Mouse (Mus musculus) MEL (cell line): ENCODE data around the gene Aqp11. TPM values are rescaled to one million over a fixed set of nuclear protein-coding genes. Genes with fewer than 3 reads are reported as not detected.

Experiments
- DNase-seq: peaks from one replicate; pipeline ENCODE4 v3.0.0; 2011; ENCODE audit warnings: low read depth, low spot score
- H3K27ac ChIP-seq: 2 replicates; pipeline ENCODE4 v1.5.1; 2012; ENCODE audit warnings: low read depth, mild to moderate bottlenecking, control low read depth, low read length, moderate library complexity; ENCODE audit not compliant: control insufficient read depth
- H3K27me3 ChIP-seq, 2 experiments: fragments of 150-350 bp in 1 of 2; sonication (generic) in 1 of 2; 2 replicates each; pipeline ENCODE4 v1.6.1; 2012; ENCODE audit warnings: low read length in 2 of 2, mild to moderate bottlenecking in 2 of 2, improper control_type of control experiment in 1 of 2, moderate library complexity in 1 of 2; ENCODE audit not compliant: insufficient read depth in 2 of 2, control insufficient read depth in 1 of 2
- H3K36me3 ChIP-seq, 2 experiments: 2 replicates each; pipeline ENCODE4 v1.6.1; 2012 to 2014; ENCODE audit warnings: low read length in 2 of 2, improper control_type of control experiment in 1 of 2, inconsistent platforms in 1 of 2, mild to moderate bottlenecking in 1 of 2; ENCODE audit not compliant: insufficient read depth in 2 of 2, control insufficient read depth in 1 of 2
- H3K4me1 ChIP-seq, 2 experiments: fragments of 150-350 bp in 1 of 2; sonication (generic) in 1 of 2; 2 replicates each; pipeline ENCODE4 v1.6.1; 2012; ENCODE audit warnings: low read length in 2 of 2, improper control_type of control experiment in 1 of 2, mild to moderate bottlenecking in 1 of 2; ENCODE audit not compliant: insufficient read depth in 2 of 2, control insufficient read depth in 1 of 2
- H3K4me3 ChIP-seq, 2 experiments: fragments of 150-350 bp in 1 of 2; sonication (generic) in 1 of 2; 2 replicates each; pipeline ENCODE4 v1.5.1; 2012; ENCODE audit warnings: low read depth in 2 of 2, low read length in 2 of 2, mild to moderate bottlenecking in 2 of 2, moderate library complexity in 2 of 2, control low read depth in 1 of 2, improper control_type of control experiment in 1 of 2; ENCODE audit not compliant: control insufficient read depth in 1 of 2, insufficient read depth in 1 of 2
- H3K79me2 ChIP-seq: 2 replicates; pipeline ENCODE4 v1.6.1; 2012; ENCODE audit warnings: mild to moderate bottlenecking, low read length, moderate library complexity; ENCODE audit not compliant: control insufficient read depth, poor library complexity, insufficient read depth
- H3K9ac ChIP-seq: 2 replicates; pipeline ENCODE4 v1.6.1; 2012; ENCODE audit warnings: low read depth, mild to moderate bottlenecking, control low read depth, low read length, moderate library complexity; ENCODE audit not compliant: control insufficient read depth, poor library complexity, severe bottlenecking
- H3K9me3 ChIP-seq: fragments of 150-350 bp; sonication (generic); replicated peaks from 2 replicates; pipeline ENCODE4 v1.6.1; 2012; ENCODE audit warnings: mild to moderate bottlenecking, low read length, improper control_type of control experiment, moderate library complexity; ENCODE audit not compliant: insufficient read depth
- BHLHE40 ChIP-seq: IDR thresholded peaks from 2 replicates; pipeline ENCODE4 v1.6.1; 2012; ENCODE audit warnings: low read depth, mild to moderate bottlenecking, inconsistent platforms, low read length, improper control_type of control experiment, borderline replicate concordance
- CHD1 ChIP-seq: IDR thresholded peaks from 2 replicates; pipeline ENCODE4 v1.6.1; 2012; ENCODE audit warnings: low read depth, mild to moderate bottlenecking, inconsistent platforms, low read length, improper control_type of control experiment
- CHD2 ChIP-seq: IDR thresholded peaks from 2 replicates; pipeline ENCODE4 v1.6.1; 2011; ENCODE audit warnings: low read length, improper control_type of control experiment
- CTCF ChIP-seq, 3 experiments: IDR thresholded peaks in 2 of 3; conservative IDR thresholded peaks in 1 of 3; 2 replicates each; pipeline ENCODE4 v1.5.1; 2011 to 2012; ENCODE audit warnings: low read length in 3 of 3, low read depth in 2 of 3, mild to moderate bottlenecking in 2 of 3, improper control_type of control experiment in 1 of 3, inconsistent platforms in 1 of 3, mixed read lengths in 1 of 3, moderate library complexity in 1 of 3; ENCODE audit not compliant: control insufficient read depth in 1 of 3, insufficient read depth in 1 of 3, poor library complexity in 1 of 3, severe bottlenecking in 1 of 3
- E2F4 ChIP-seq: IDR thresholded peaks from 2 replicates; pipeline ENCODE4 v1.6.1; 2011; ENCODE audit warnings: low read depth, low read length, improper control_type of control experiment, borderline replicate concordance
- ELF1 ChIP-seq: IDR thresholded peaks from 2 replicates; pipeline ENCODE4 v1.6.1; 2014; ENCODE audit warnings: low read depth, mild to moderate bottlenecking, inconsistent platforms, low read length, improper control_type of control experiment, moderate library complexity
- EP300 ChIP-seq, 2 experiments: IDR thresholded peaks; 2 replicates each; pipeline ENCODE4 v1.6.1; 2011; ENCODE audit warnings: improper control_type of control experiment in 2 of 2, low read length in 2 of 2, low read depth in 1 of 2, mild to moderate bottlenecking in 1 of 2
- HCFC1 ChIP-seq: IDR thresholded peaks from 2 replicates; pipeline ENCODE4 v1.6.1; 2012; ENCODE audit warnings: low read depth, mild to moderate bottlenecking, inconsistent platforms, low read length, improper control_type of control experiment, moderate library complexity
- KAT2A ChIP-seq: conservative IDR thresholded peaks from 2 replicates; pipeline ENCODE4 v1.6.1; 2012; ENCODE audit warnings: low read depth, low read length, improper control_type of control experiment, inconsistent platforms
- MAFK ChIP-seq: IDR thresholded peaks from 2 replicates; pipeline ENCODE4 v1.6.1; 2011; ENCODE audit warnings: low read depth, mild to moderate bottlenecking, low read length, improper control_type of control experiment, borderline replicate concordance
- MAX ChIP-seq: IDR thresholded peaks from 2 replicates; pipeline ENCODE4 v1.6.1; 2011; ENCODE audit warnings: low read length, improper control_type of control experiment
- MXI1 ChIP-seq: IDR thresholded peaks from 2 replicates; pipeline ENCODE4 v1.6.1; 2011; ENCODE audit warnings: mild to moderate bottlenecking, low read depth, low read length, improper control_type of control experiment
- POLR2A ChIP-seq, 2 experiments: IDR thresholded peaks; 2 replicates each; pipeline ENCODE4 v1.6.1; 2011 to 2012; ENCODE audit warnings: low read length in 2 of 2, mild to moderate bottlenecking in 2 of 2, control low read depth in 1 of 2, improper control_type of control experiment in 1 of 2, low read depth in 1 of 2, moderate library complexity in 1 of 2; ENCODE audit not compliant: control insufficient read depth in 1 of 2, insufficient read depth in 1 of 2, poor library complexity in 1 of 2
- POLR2AphosphoS2 ChIP-seq: IDR thresholded peaks from 2 replicates; pipeline ENCODE4 v1.6.1; 2011; ENCODE audit warnings: low read length, improper control_type of control experiment
- RCOR1 ChIP-seq: IDR thresholded peaks from 2 replicates; pipeline ENCODE4 v1.6.1; 2012; ENCODE audit warnings: low read depth, mild to moderate bottlenecking, inconsistent platforms, low read length, improper control_type of control experiment
- SIN3A ChIP-seq: IDR thresholded peaks from 2 replicates; pipeline ENCODE4 v1.6.1; 2012; ENCODE audit warnings: low read length, improper control_type of control experiment, inconsistent platforms
- SMC3 ChIP-seq: IDR thresholded peaks from 2 replicates; pipeline ENCODE4 v1.6.1; 2011; ENCODE audit warnings: low read depth, low read length, improper control_type of control experiment
- TCF12 ChIP-seq: IDR thresholded peaks from 2 replicates; pipeline ENCODE4 v1.6.1; 2014; ENCODE audit warnings: low read depth, mild to moderate bottlenecking, inconsistent platforms, low read length, improper control_type of control experiment, moderate library complexity
- UBTF ChIP-seq: IDR thresholded peaks from 2 replicates; pipeline ENCODE4 v1.6.1; 2012; ENCODE audit warnings: low read depth, mild to moderate bottlenecking, inconsistent platforms, low read length, improper control_type of control experiment, moderate library complexity, borderline replicate concordance; ENCODE audit not compliant: insufficient read depth
- USF2 ChIP-seq, 2 experiments: IDR thresholded peaks; 2 replicates each; pipeline ENCODE4 v1.6.1; 2011 to 2012; ENCODE audit warnings: improper control_type of control experiment in 2 of 2, low read length in 2 of 2, borderline replicate concordance in 1 of 2, inconsistent platforms in 1 of 2, low read depth in 1 of 2, mild to moderate bottlenecking in 1 of 2; ENCODE audit not compliant: insufficient read depth in 1 of 2
- ZC3H11A ChIP-seq: IDR thresholded peaks from 2 replicates; pipeline ENCODE4 v1.6.1; 2012; ENCODE audit warnings: low read depth, mild to moderate bottlenecking, inconsistent platforms, low read length, improper control_type of control experiment
- ZKSCAN1 ChIP-seq: IDR thresholded peaks from 2 replicates; pipeline ENCODE4 v1.6.1; 2012; ENCODE audit warnings: low read depth, mild to moderate bottlenecking, inconsistent platforms, low read length, improper control_type of control experiment, moderate library complexity
- ZMIZ1 ChIP-seq: IDR thresholded peaks from 2 replicates; pipeline ENCODE4 v1.6.1; 2012; ENCODE audit warnings: low read depth, mild to moderate bottlenecking, inconsistent platforms, low read length, improper control_type of control experiment, moderate library complexity
- ZNF384 ChIP-seq: IDR thresholded peaks from 2 replicates; pipeline ENCODE4 v1.6.1; 2012; ENCODE audit warnings: low read depth, mild to moderate bottlenecking, inconsistent platforms, low read length, improper control_type of control experiment
- polyA plus RNA-seq, 2 experiments: library from polyadenylated mRNA; stranded (reverse) in 1 of 2; unstranded in 1 of 2; fragments of >175 nt in 1 of 2; fragments of >200 nt in 1 of 2; gene quantifications; 2 replicates each; pipeline versions ENCODE4 v1.2.1 to v1.2.4; 2012; ENCODE audit warnings: low replicate concordance in 2 of 2, low read depth in 1 of 2; ENCODE audit not compliant: insufficient read length in 2 of 2, insufficient read depth in 1 of 2, missing spikeins in 1 of 2
- total RNA-seq: library from RNA; depleted of rRNA; stranded (reverse); fragments of 300-350 nt; gene quantifications from 2 replicates; pipeline ENCODE4 v1.2.3, GENCODE M21; 2012

Aqp11 gene
- total and polyA plus RNA-seq, 3 experiments = 0.89 to 3.9 TPM; not detected in 1

DNA sequence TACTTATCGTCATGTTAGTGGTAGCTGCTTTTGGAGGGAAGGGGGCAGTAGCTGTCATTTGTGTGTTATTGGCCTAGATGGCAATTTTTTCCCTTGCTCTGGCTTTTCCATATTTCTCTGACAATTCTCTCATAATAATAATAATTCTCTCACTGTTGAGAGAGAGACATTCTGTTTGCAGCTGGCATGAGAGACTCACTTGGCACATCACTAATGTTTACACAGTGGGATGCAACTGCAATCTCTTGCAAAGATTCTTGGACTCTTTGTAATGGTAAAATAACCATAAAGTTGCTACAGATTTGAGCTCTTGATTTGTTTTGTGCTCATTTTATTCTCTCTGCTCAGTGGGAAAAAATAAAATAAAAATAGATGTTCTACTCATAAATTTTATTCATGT is 20.8 kb downstream of the Aqp11 start (continued):
- no peak for TF ChIP-seq SMC3

DNA sequence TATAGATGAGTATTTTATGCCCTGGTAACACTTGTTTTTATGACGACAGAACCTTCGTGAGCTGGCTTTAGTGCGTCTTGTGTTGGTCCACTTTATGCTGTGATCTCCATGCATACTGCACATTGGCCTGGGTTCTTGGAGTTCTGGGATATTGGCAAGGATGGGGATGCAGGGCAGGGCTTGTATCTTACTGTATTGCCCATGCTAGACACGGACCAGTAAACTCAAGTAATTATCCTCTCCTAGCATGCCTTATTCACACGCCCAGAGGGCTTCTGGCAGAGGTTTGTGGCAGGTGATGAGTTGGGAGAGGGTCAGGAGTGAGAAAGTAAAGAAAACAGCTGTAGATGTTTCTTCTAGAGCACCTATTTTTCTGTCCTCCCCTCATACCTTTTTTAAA is 23.4 kb downstream of the Aqp11 start:
- Histone ChIP-seq H3K27ac (no peak overlapping the region), H3K79me2 (peaks cover 2% of the 10 kb centered on the region; the same call in 1 of the 2 replicates), H3K9ac (no peak overlapping the region), H3K9me3 (no peaks in the 10 kb centered on the region), H3K4me3 (no peak overlapping the region), H3K27me3 (no peaks in the 10 kb centered on the region)
- DNase-seq = no peak
- TF ChIP-seq SIN3A (no peak), KAT2A (no peak), MAX (no peak), UBTF (no peak), EP300 (IDR thresholded peaks at IDR 0.05; ENCODE audit: low read depth in 1 of 2, low read length in 2 of 2) (no peak), ELF1 (no peak), CHD1 (no peak), POLR2AphosphoS2 (no peak), ZC3H11A (no peak), MXI1 (no peak), USF2 (IDR thresholded peaks at IDR 0.05; ENCODE audit: borderline replicate concordance in 1 of 2, insufficient read depth in 1 of 2, low read depth in 1 of 2, low read length in 2 of 2) (no peak), BHLHE40 (no peak), SMC3 (no peak), MAFK (no peak)
- TF ChIP-seq, all 39 proteins: peak for 0
- H3K36me3 ChIP-seq = peaks cover 0 to 19% of the 10 kb centered on the region in 2 experiments; a peak in 2 of 4 replicates
- no peaks in the 10 kb centered on the region for H3K4me1 ChIP-seq

DNA sequence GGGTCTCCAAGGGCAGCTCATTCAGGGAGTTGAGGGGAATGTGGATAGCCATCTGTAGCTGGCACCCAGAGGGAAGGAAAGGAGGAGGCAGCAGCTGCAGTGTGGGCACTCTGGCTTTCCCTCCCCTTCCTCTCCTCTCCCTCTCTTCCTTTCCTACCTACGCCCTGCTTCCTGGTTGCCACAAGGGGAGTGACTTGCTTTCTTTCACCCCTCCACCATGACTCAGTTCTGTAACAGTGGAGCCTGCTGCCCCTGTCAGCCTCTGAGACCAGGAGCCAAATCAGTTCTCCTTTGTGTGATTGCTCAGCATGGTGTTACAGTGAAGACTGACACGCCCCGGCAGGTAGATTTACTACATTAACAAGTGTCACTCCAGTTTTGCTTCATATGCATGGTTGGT is 28.9 kb downstream of the Aqp11 start:
- Histone ChIP-seq H3K9ac (no peak overlapping the region), H3K79me2 (peaks cover 16% of the 10 kb centered on the region), H3K4me3 (no peak overlapping the region), H3K4me1 (no peaks in the 10 kb centered on the region), H3K27me3 (no peaks in the 10 kb centered on the region), H3K9me3 (no peaks in the 10 kb centered on the region), H3K27ac (no peak overlapping the region), H3K36me3 (peaks cover 0 to 13% of the 10 kb centered on the region in 2 experiments; a peak in 2 of 4 replicates)
- no peak for TF ChIP-seq CHD2
- no peak for TF ChIP-seq HCFC1
- no peak for TF ChIP-seq POLR2A (IDR thresholded peaks at IDR 0.05; ENCODE audit: control insufficient read depth in 1 of 2, insufficient read depth in 1 of 2, low read depth in 1 of 2, low read length in 2 of 2, poor library complexity in 1 of 2)
- TF ChIP-seq EP300 (IDR thresholded peaks at IDR 0.05; ENCODE audit: low read depth in 1 of 2, low read length in 2 of 2) = no peak
- no peak for TF ChIP-seq CHD1
- TF ChIP-seq CTCF (IDR thresholded peaks at IDR 0.05 in 2 of 3, conservative IDR thresholded peaks at IDR 0.05 in 1 of 3; ENCODE audit: control insufficient read depth in 1 of 3, insufficient read depth in 1 of 3, low read depth in 2 of 3, low read length in 3 of 3, poor library complexity in 1 of 3, severe bottlenecking in 1 of 3) = no peak
- TF ChIP-seq UBTF = no peak
- TF ChIP-seq E2F4 = no peak
- no peak for TF ChIP-seq RCOR1
- no peak for TF ChIP-seq ELF1
- no peak for TF ChIP-seq SIN3A
- TF ChIP-seq TCF12 = no peak
- TF ChIP-seq ZMIZ1 = no peak
- no peak for TF ChIP-seq POLR2AphosphoS2
- TF ChIP-seq MAFK = no peak
- TF ChIP-seq ZC3H11A = no peak
- TF ChIP-seq ZNF384 = no peak
- TF ChIP-seq BHLHE40 = no peak
- no peak for TF ChIP-seq ZKSCAN1
- no peak for DNase-seq
